Comparison of ENCODE assay signal across 12 mouse cellular contexts in the genomic region with DNA sequence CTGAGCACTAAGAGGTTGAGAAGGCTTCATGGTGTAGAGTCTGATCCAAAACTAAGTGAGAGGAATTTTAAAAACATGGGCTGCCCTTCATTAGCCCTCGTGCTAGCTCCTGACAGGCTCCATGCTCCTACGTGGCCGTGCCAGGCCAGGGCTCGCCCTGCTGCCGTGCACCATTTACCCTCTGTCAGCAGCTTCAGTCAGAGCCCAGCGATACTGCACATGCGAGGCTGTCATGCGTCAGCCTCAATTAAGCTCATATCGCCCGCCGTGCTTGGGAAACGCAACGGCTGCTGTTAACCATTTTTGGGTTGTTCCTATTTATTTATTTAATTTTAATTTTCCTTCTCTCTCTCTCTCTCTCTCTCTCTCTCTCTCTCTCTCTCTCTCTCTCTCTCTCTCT.
DNase-seq lines count a peak whose midpoint lies in the region; ATAC-seq and TF ChIP-seq lines count a peak whose summit lies in the region.
"Had no signal": no experiment of that assay in that cellular context is flagged by ENCODE, and none has a peak within 500 bp of the region (broad histone marks: within the 10 kb centered on the region; RNA-seq: fewer than 3 reads in every experiment).

No protein-coding gene starts in this region.

- TF ChIP-seq CTCF in stomach, postnatal 0 days (IDR thresholded peaks at IDR 0.05; ENCODE audit: low read depth) = no peak
- TF ChIP-seq CTCF in hindbrain, postnatal 0 days (IDR thresholded peaks at IDR 0.05; ENCODE audit: low read depth) = no peak

- peaks cover 11% of the 10 kb centered on the region for H3K4me1 ChIP-seq in heart, embryonic 13.5 days
- H3K4me1 ChIP-seq in stomach, embryonic 15.5 days = 0 out of 2 replicates have a peak, but pooled peaks cover 2% of the 10 kb centered on the region
- H3K4me1 ChIP-seq in stomach, postnatal 0 days (replicated peaks; ENCODE audit: control insufficient read depth, insufficient read depth) = no peaks in the 10 kb centered on the region
- H3K4me1 ChIP-seq in hindbrain, postnatal 0 days (ENCODE audit: insufficient read depth, low read length) = peaks cover 11% of the 10 kb centered on the region

- peak overlapping the region; percentile 37; the same call in 1 of the 2 replicates for H3K4me2 ChIP-seq in heart, embryonic 13.5 days
- no peak overlapping the region for H3K4me2 ChIP-seq in stomach, embryonic 15.5 days
- H3K4me2 ChIP-seq in stomach, postnatal 0 days (replicated peaks; ENCODE audit: low read depth) = no peak overlapping the region
- peak overlapping the region; percentile 34; the same call in 1 of the 2 replicates for H3K4me2 ChIP-seq in hindbrain, postnatal 0 days (ENCODE audit: low read depth, low read length)
- H3K4me2 ChIP-seq: limb, embryonic 12.5 days had no signal

- peaks cover 3% of the 10 kb centered on the region; the same call in 1 of the 2 replicates for H3K36me3 ChIP-seq in heart, embryonic 13.5 days
- H3K36me3 ChIP-seq in stomach, embryonic 15.5 days = no peaks in the 10 kb centered on the region
- no peaks in the 10 kb centered on the region for H3K36me3 ChIP-seq in stomach, postnatal 0 days (ENCODE audit: control insufficient read depth, insufficient read depth, low read length)
- H3K36me3 ChIP-seq in hindbrain, postnatal 0 days (ENCODE audit: insufficient read depth, low read length) = no peaks in the 10 kb centered on the region
- H3K36me3 ChIP-seq: limb, embryonic 12.5 days had no signal

- WGBS in heart, embryonic 13.5 days = 42% methylated on average over 13 of the region's 13 CpGs
- WGBS in stomach, embryonic 15.5 days = 60% methylated on average over 13 of the region's 13 CpGs
- WGBS in stomach, postnatal 0 days = 67% methylated on average over 13 of the region's 13 CpGs
- 23% methylated on average over 13 of the region's 13 CpGs for WGBS in hindbrain, postnatal 0 days

- no peaks in the 10 kb centered on the region for H3K27me3 ChIP-seq in heart, embryonic 13.5 days (replicated peaks)
- H3K27me3 ChIP-seq in stomach, embryonic 15.5 days (replicated peaks) = no peaks in the 10 kb centered on the region
- no peaks in the 10 kb centered on the region for H3K27me3 ChIP-seq in stomach, postnatal 0 days (ENCODE audit: control insufficient read depth, insufficient read depth, low read length)
- H3K27me3 ChIP-seq in hindbrain, postnatal 0 days (ENCODE audit: insufficient read depth, low read length) = no peaks in the 10 kb centered on the region
- H3K27me3 ChIP-seq: limb, embryonic 12.5 days had no signal

- no peak for DNase-seq in heart, postnatal 25 days (ENCODE audit: low spot score)
- no peak for DNase-seq in stomach, postnatal 0 days (ENCODE audit: low spot score)
- DNase-seq in hindbrain, postnatal 0 days (ENCODE audit: low spot score) = peak; percentile 69
- DNase-seq in gastrocnemius, postnatal 4 days (ENCODE audit: low spot score in 2 of 2) = no peak
- DNase-seq in urinary bladder, adult 18-20 months (ENCODE audit: low spot score in 2 of 2) = no peak
- DNase-seq: adrenal gland, postnatal 36 days; lung, postnatal 14 days; right cerebral cortex, postnatal 14 days had no signal

- no peak overlapping the region for H3K4me3 ChIP-seq in heart, embryonic 13.5 days
- H3K4me3 ChIP-seq in stomach, embryonic 15.5 days (replicated peaks) = no peak overlapping the region
- H3K4me3 ChIP-seq in stomach, postnatal 0 days (ENCODE audit: low read depth, low read length) = no peak overlapping the region
- H3K4me3 ChIP-seq in hindbrain, postnatal 0 days (ENCODE audit: low read length) = no peak overlapping the region
- H3K4me3 ChIP-seq: limb, embryonic 12.5 days had no signal

- H3K27ac ChIP-seq in heart, embryonic 13.5 days (replicated peaks) = no peak overlapping the region
- no peak overlapping the region for H3K27ac ChIP-seq in stomach, embryonic 15.5 days
- no peak overlapping the region for H3K27ac ChIP-seq in stomach, postnatal 0 days (replicated peaks)
- H3K27ac ChIP-seq in hindbrain, postnatal 0 days = no peak overlapping the region
- H3K27ac ChIP-seq: limb, embryonic 12.5 days had no signal

- no peaks in the 10 kb centered on the region for H3K9me3 ChIP-seq in heart, embryonic 13.5 days
- H3K9me3 ChIP-seq in stomach, embryonic 15.5 days = no peaks in the 10 kb centered on the region
- no peaks in the 10 kb centered on the region for H3K9me3 ChIP-seq in stomach, postnatal 0 days (ENCODE audit: control insufficient read depth, low read length)
- H3K9me3 ChIP-seq in hindbrain, postnatal 0 days (ENCODE audit: low read length) = no peaks in the 10 kb centered on the region
- H3K9me3 ChIP-seq: limb, embryonic 12.5 days had no signal

- ATAC-seq in heart, embryonic 13.5 days (ENCODE audit: extremely low read depth, insufficient number of reproducible peaks, low FRiP score, low TSS enrichment) = no peak
- 0 out of 2 replicates have a peak, but pooled peaks have one; percentile 47 for ATAC-seq in stomach, embryonic 15.5 days (ENCODE audit: insufficient read depth, low FRiP score, low read depth)
- ATAC-seq in stomach, postnatal 0 days (ENCODE audit: low FRiP score, low TSS enrichment) = no peak
- 0 out of 2 replicates have a peak, but pooled peaks have one; percentile 66 for ATAC-seq in hindbrain, postnatal 0 days
- ATAC-seq in megakaryocyte, adult 5-6 weeks (ENCODE audit: poor library complexity, severe bottlenecking) = no peak

- intact Hi-C loops in heart, postnatal 25 days (cut with DNase I) = no loop called here

- H3K9ac ChIP-seq in heart, embryonic 13.5 days = no peak overlapping the region
- H3K9ac ChIP-seq in stomach, embryonic 15.5 days = no peak overlapping the region
- H3K9ac ChIP-seq in stomach, postnatal 0 days (ENCODE audit: low read length) = no peak overlapping the region
- H3K9ac ChIP-seq in hindbrain, postnatal 0 days (replicated peaks; ENCODE audit: low read length) = no peak overlapping the region
- H3K9ac ChIP-seq: limb, embryonic 12.5 days had no signal

- no peak for TF ChIP-seq EP300 in stomach, postnatal 0 days (optimal IDR thresholded peaks at IDR 0.05)

Comparison
In these comparisons a context has a peak if more than half of its experiments do, and no peak if none do; other contexts are left out.
1. ATAC-seq: peak in stomach, embryonic 15.5 days (single experiment) and hindbrain, postnatal 0 days (single experiment); none in heart, embryonic 13.5 days (single experiment), stomach, postnatal 0 days (single experiment) and megakaryocyte, adult 5-6 weeks (single experiment).
2. H3K4me2 ChIP-seq: peak in heart, embryonic 13.5 days (single experiment) and hindbrain, postnatal 0 days (single experiment); none in stomach, embryonic 15.5 days (single experiment) and stomach, postnatal 0 days (single experiment).